Mouse (Mus musculus): Measurements from ENCODE around the gene Med22.

Gene Med22

DNA sequence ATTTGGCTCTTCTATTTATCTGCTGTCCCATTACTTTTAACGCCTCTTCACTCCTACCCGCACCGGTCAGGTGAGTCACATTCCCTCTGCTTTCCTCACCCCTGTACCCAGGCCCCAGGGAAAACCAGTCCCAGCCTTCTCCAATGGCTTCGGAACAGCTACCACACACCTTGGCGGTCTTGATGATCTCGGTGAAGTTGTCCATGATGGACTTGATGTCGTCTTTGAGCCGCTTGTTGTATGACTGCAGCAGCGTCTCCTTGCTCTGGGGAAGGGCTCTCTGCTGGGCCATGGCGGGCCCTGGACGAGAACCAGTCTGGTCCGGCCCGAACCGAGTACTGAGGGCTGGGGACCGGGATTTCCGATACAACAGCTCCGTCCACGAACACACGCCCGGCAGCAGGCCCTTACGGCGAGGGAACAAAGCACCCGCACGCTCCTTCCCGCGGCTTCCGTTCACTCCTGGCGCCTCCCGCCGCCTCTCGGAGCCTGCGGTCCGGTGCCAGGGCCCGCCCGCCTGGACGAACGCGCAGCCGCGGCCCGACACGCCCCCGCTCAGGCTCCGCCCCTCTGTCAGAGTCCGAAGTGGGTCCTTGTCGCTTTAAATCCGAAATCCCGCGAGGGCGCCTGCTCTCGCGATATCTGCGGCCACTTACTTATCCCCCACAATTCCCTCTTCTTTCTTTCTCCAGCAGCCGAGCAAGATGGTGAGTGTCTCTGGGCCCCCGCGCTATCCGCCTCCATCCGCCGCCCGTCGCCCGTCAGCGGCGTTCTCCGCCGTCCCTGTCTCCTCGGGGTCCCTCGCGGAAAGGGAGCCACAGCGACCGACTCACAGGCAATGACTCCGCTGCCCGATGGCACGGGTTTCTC lies at the start of gene Med22, which contains the start of gene Rpl7a:
Gene Med22 (minus strand): TSS at position 554 of the 870 bp plus-strand sequence.
Gene Rpl7a (plus strand): TSS at position 641 of the 870 bp plus-strand sequence.
- DNase-seq (ENCODE audit: low spot score in 2 of 2) = peak; percentile 99

DNA sequence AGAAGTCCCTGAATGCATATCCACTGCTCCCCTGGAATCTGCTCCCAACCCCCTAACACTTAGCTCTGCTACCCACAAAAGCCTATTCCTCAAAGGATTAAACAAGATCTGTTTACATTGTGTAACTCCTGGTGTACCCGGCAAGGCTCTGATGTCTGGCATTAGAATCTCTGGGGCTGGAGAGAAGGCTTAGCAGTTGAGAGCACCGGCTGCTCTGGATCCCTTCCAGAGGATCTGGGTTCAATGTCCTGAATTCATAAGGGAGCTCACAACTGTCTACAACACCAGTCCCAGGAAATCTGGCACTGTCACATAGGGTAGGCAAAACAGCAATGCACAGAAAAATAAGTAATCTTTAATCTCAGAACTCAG lies 47.0 kb upstream of the Med22 start:
- DNase-seq (ENCODE audit: low spot score in 2 of 2) = no peak

DNA sequence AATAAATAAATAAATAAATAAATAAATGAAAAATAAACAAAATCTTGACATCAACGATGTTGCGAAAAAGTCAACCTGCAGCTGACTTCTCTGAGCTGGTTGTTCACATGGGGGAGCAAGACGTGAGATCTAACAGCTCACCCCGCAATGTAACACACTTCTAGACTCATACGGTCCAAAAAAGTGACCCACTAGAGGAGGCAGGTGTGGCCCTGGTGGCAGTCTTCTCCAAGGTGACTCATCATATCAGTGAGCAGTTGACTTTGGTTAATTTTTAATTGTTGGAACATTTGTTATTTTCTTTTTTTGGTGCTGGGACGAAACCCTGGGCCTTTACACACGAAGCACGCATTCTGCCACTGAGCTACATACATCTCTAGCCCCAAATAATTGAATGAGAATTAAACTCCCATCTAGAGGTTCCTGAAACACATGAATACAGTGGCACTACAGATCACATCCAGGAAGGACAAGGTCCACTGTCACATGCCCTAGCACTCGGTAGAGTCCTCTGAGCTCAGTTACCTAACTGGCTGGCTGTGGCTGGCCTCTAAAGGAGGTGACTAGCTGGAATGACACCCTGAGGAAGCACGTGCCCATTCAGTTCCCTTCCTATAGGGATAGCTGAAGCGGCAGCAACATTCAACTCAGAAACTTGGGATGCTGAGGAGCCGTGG lies 46.5 kb upstream of the Med22 start:
- DNase-seq (ENCODE audit: low spot score in 2 of 2) = no peak

DNA sequence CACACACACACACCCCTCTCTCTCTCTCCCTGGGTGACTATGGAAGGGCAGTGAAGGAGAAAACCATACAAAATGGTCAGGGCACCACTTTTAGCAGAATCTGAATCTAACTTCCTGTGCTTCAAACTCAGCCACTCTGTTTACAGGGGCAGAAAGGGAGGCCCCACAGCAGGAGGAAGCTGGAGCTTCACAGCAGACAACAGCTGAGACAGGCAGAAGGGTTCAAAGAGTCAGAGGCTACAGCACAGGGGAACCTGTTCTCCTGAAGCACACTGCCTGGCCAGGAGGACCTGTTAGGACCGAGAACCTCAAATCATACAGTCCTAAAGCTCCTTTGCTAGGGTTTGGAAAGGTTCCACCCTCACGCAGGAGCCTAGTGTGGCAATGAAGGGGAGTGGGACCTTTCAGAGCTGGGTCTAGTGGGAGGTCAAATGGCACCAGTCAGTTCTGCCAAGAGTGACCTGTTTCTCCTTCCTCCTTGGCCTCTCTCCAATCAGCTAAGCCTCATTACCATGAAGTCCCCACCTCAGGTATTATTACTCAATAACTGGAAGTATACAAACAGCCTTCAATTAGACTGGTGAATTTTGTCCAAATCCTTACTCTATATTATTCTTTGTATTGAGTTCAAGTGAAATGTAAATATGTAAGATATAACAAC lies 44.4 kb upstream of the Med22 start:
- DNase-seq (ENCODE audit: low spot score in 2 of 2) = no peak

DNA sequence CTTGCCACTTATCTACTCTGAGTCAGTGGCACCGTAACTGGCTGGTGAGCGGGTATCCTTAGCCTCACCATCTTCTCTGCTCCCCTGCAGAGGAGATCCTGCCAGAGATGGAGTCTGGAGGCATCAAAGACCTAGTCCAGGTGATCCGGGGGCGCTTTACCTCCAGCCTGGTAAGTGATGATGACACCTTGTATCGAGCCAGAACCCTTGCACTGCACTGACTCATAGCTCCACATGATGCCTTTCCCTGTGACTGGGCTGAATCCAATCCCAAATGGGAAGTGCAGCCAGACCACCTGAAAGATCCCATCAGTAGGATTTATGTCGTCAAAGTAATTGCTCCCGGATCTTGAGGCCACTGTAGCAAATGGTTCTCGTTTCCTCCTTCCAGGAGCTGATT lies 42.4 kb upstream of the Med22 start:
- DNase-seq (ENCODE audit: low spot score in 2 of 2) = no peak

DNA sequence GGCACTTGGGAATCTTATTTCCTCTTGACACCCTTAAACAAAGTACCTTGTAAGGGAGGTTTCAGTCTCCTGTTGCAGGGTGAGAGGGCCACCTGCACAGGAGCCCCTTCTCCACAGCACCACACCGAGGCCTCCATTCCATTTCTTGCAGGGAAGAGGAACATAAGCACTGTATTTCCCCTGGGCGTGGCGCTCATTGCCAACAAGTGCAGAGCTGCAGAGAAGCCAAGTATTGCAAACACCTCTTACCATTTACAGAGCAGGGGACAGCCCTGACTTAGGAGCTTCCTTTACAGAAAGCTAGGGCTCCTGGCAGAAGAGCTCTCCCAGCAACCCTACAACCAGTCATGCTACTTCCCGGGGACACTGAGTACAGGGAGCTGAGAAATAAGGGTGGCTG lies 41.7 kb upstream of the Med22 start:
- DNase-seq (ENCODE audit: low spot score in 2 of 2) = no peak

DNA sequence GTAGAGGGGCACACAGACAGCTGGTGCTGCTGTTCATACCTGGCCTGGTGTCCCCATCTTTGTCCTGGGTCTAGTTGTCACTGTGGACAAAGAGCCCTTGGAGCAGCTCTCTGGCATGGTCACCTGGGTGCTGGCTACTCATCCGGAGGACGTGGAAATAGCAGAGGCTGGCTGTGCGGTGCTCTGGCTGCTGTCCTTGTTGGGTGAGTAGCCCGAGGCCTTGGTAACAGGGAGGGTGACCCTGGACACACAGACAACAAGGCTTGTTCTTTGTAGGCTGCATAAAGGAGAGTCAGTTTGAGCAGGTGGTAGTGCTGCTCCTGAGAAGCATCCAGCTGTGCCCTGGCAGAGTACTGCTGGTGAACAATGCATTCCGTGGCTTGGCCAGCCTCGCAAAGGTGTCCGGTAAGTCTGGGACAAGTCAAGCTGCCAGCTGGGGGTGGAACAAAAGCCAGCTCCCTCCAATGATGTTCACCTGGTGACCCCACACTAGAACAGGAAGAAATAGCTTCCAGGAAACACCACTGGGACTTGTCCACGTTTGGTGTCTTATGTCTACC lies 40.9 kb upstream of the Med22 start:
- no peak for DNase-seq (ENCODE audit: low spot score in 2 of 2)

DNA sequence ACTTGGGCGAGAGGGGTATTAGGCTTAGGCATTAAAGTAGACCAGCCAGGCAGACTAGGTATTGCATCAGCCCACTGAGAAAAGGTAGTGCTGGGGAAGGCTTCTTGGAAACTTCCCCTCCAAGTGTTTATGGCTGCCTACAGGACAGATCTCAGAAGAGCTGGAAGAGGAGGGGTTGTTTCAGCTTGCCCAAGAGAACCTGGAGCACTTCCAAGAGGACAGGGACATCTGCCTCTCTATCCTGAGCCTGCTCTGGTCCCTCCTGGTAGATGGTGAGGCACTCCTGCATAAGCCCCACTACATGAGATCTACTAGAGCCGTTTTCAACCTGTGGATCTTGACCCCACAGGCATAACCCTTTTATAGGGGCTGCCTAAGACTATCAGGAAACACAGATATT lies 39.9 kb upstream of the Med22 start:
- no peak for DNase-seq (ENCODE audit: low spot score in 2 of 2)

DNA sequence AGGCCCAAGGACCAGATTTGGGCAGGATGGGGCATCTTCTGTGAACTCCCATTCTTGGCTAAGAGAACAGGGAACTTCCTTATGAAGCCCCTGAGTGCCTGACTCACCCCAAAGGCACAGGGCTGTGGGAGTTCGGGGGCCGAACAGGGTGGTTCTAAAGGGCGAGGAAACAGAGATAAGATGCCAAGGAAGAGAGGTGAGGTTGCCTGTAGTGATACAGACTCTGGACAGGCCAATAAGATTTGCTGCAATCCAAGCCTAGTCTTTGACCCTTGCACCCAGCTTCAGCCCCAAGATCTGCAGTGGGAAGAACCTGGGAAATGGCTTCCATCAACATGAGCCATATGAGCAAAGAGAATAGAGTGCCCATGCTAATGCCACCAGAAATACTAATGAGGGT lies 32.8 kb upstream of the Med22 start:
- DNase-seq (ENCODE audit: low spot score in 2 of 2) = no peak

DNA sequence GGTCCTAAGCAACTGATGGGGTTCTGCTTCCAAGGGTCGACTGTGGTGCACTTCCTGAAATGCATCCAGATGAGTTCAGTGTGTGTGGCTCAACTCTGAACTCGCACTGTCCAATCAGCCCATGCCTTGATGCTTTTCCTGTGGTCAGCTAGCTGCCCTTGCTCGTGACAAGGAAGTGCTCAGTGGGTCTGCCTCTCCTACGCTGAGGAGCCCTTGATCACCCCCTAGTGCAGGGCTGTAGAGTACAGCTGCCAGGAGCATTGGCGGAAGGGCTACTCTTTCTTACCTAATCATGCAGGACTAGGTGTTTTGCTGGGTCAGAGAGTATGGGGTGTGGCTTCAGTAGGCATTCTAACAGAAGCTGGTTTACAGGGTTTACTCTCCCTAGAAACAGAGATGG lies 31.1 kb upstream of the Med22 start:
- DNase-seq (ENCODE audit: low spot score in 2 of 2) = no peak

DNA sequence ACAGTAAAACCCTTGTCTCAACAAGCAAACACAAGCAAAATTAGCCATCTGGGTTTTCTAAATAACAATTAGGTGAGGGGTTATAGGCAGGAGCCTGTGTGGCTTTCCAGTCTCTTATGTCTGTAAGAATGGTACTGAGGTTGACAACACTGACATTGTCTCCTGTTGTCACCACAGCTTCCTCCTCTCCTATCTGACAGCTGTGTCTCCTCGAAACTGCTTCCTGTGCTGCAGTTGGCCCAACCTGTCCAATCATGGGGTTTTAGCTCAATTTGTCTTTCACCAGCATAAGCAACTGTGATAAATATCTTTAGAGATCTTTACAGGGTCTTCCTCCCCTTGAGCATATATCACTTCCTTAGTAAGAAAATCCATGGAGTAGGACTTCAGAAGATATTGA lies 25.9 kb upstream of the Med22 start:
- DNase-seq (ENCODE audit: low spot score in 2 of 2) = no peak

DNA sequence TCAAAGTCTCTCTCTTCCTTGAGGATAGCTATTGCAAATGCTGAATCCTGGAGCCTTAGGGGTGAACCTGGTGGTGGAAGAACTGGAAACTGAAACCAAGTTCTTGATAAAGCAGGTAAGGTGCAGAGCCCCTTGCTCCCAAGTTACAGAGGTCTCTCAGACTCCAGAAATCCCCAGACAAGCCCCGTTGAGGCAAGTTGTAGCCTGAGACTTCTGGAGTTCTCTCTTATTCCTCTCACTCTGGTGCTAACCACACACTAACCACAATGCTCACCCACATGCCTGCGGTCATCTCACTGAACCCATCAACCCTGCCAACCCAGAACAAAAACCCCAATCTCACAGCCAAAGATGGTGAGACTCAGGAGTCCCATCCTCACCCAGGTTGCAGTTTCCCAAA lies 24.8 kb upstream of the Med22 start:
- no peak for DNase-seq (ENCODE audit: low spot score in 2 of 2)

DNA sequence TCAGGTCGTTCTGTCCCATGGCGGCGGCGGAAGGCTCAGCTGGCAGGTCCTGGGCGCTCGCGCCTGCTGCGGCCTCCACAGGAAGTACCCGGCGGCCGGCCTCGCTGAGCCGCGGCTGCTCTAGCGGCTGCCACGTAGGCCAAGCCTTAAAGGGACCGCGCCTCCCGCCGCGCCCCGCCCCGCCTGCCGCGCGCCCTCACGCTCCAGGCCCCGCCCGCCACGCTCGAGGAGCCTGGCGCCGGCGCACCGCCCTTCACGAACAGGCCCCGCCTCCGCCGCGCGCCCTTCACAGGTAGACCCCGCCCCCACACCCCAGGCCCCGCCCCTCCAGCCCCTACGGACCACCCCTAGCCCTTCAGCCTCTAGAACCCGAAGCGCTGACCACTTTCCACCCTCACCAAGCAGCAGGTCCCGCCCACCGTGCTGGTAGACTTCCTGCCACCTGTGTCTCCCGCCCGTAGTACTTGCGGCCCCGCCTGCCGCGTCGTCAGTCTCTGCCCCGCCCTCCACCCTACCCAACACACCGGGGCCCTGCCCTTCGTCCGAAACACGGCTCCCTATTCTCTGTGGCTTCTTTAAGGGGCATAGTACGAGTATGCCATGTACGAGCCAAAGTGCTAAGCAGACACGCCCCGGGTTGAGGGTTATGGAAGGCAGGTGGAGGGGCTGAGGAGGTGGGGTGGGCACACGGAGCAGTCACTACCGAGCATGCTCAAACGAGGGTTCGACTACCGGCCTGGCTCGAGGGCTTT lies 23.0 kb upstream of the Med22 start, which contains the start of the genes Surf4 and Stkld1:
Gene Surf4 (minus strand): TSS at position 625 of the 752 bp plus-strand sequence.
Gene Stkld1 (plus strand): TSS at position 744 of the 752 bp plus-strand sequence.
- DNase-seq (ENCODE audit: low spot score in 2 of 2) = peak; percentile 88 to 94

DNA sequence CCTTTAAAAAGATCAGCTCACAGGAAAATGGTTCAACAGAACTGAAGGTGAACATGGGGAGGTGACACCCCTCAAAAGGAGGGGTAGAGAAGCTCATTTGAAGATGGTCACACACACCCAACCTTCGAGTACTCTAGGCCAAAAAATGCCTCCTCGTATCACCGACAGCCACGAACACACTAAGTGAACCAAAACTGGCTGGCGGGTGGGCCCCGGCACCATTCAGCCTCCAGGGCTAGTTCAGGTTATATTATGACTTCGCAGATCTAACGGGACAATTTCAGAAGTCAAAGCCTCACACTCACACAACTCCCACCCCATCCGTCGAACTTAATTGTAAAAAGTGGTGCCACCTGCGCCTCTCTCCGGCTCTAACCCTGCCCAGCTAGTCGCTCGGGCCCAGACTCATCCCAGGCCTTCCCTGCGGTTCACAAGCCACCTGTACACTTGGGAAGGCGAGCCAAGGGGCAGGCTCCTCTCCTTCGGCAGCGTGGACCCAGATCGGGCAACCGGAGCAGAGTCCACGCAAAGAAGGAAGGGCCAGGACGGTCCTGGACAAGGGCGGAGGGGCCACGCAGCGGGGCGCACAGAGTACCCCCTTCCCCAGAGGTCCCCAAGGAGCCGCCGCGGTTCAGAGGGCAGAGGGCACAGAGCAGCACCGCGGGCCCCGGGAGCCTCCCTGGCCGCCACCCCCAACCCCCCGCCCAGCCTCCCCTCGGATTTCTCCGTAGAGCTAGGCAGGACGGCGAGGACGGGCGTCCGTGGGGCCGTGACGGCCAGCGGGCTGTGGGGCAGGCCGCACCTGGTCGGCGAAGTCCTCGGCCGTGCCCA lies 22.2 kb upstream of the Med22 start:
- DNase-seq (ENCODE audit: low spot score in 2 of 2) = peak in 1 of 2 experiments; percentile 33

DNA sequence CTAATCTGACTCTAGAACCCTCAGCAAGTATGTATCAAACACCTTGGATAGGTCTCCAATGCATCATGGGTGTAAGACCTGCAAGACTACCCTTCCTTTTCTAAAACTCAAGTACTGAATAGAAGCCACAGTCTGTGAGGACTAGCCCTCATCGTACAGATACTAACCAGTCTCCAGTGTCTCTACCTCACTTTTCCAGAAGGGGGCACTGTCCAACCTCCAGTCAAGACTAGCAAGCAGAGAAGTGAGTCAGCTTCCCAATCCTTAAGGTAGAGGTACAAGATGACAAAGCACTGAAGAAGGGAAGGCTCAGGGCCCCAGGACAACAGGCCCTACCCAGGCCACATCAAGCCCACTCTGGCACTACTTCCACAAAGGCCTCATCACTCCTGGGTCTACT lies 19.9 kb upstream of the Med22 start:
- peak; percentile 64 to 81 for DNase-seq (ENCODE audit: low spot score in 2 of 2)

DNA sequence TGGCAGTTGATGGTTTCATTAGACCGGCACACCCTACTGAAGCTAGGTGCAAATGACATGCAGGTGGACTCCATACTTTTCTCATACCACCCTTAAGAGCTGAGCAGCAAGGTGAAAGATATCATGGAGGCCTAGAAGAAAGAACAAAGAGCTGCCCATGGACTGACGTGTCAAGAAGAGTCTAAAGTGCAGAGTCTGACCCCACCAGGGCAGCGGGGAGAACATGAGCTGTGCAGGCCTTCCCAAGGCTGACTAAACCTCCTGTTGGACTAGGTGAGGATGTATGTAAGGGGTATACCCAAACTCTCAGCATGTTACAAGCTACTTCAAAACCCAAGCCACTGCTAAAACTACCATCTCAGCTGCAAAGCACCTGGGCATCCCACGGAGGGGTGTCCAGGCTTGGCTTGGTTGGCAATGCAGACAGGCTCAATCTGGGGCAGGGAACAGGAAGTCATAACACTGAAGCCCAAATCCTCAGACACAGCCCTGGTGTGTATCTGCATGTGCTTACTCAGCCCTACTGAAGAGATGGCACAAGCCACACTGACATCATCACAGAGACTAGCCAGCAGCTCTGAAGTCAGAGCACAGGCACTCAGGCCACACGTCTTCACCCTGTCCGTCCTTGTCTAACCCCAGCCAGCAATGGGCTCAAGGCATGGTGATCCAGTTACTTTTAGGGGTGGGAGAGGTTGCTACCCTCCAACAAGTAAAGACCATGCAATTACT lies 17.4 kb upstream of the Med22 start:
- DNase-seq (ENCODE audit: low spot score in 2 of 2) = no peak

DNA sequence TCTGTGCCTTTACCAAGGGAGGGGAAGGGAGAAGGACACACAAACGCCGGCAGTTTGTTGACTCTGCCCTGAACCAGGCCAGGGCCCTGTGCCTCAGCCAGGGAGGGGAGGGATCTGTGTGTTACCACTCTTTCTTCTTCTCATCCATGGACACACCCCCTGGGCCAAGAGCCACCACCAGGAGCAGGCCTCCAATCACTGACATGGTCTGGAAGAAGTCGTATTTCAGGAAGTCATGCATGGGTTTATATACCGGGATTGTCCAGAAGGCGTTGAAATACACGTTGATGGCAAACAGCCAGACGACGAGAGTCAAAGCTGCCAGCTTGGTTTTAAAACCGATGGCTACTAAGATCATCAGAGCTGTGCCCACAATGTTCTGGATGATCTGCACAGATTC lies 11.3 kb upstream of the Med22 start:
- no peak for DNase-seq (ENCODE audit: low spot score in 2 of 2)

DNA sequence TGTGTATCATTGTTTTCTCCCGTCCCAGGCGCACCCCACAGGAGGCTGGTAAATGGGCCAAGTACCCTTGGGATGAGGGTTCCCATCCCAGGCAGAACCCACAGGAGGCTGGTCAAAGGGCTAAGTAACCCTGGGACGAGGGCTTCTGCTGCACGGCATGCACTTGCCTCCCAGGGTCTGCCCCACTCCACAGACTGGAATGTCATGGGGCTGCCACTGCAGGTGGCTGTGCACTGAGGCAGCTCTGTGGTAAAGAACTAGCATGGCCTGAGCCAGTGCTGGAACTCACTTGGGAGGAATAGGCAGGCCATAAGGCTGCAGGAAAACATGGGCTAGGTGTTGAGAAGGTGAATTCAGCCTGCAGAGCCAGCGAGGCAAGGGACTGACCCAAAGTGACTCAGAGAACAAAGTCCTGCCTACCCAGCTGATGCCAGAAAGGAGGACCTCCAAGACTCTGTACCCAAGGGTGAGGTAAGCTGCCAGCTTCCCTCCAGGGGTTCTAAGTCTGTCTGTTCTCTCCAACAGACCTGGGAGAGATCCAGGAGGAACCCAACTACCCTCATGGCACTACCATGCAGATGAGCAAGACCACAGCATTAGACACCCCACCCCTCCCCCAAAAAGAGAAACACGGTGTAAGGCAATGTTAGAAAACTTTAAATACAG lies 9.8 kb upstream of the Med22 start:
- no peak for DNase-seq (ENCODE audit: low spot score in 2 of 2)

DNA sequence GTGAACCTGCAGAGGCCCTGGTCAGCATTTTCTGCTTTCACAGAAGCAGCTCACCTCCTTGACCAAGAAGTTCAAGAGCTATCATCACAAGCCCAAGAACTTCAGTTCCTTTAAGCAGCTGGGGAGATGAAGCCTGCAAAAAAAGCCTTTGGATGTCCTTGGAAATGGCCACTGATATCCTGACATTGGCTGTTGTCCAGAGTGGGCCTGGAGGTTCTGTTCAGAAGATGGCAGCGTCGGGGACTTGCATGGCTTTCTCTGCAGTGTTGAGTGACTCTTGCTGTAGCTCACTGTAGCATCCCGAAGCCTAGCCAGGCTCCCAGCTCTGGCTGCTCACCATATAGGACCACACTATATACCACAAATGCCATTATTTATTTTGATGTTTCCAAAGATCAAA lies 9.2 kb upstream of the Med22 start:
- no peak for DNase-seq (ENCODE audit: low spot score in 2 of 2)

Data from frontal cortex, postnatal 36 days (tissue).